Mouse (Mus musculus) stomach, embryonic 14.5 days (tissue): ENCODE results near the gene Acss1. TPM values are rescaled to one million over a fixed set of nuclear protein-coding genes. Genes with fewer than 3 reads are reported as not detected.

ENCODE experiments used
- ATAC-seq: fragments of 200-750 bp; cut with Nextera tagmentation; 2 replicates; pipeline ENCODE4 v1.8.0; 2017; ENCODE audit warnings: low read depth, moderate TSS enrichment; ENCODE audit not compliant: insufficient number of reproducible peaks, insufficient read depth, low FRiP score
- H3K27ac ChIP-seq: fragments of 300-500 bp; sonication (generic); 2 replicates; pipeline ENCODE4 v1.5.1; 2014; ENCODE audit warnings: mild to moderate bottlenecking, low read length, moderate library complexity, mixed read lengths
- H3K27me3 ChIP-seq: fragments of 300-500 bp; sonication (generic); 2 replicates; pipeline ENCODE4 v1.6.1; 2014; ENCODE audit warnings: low read length, control low read depth, mixed read lengths; ENCODE audit not compliant: control insufficient read depth, insufficient read depth
- H3K36me3 ChIP-seq: fragments of 300-500 bp; sonication (generic); 2 replicates; pipeline ENCODE4 v1.6.1; 2014; ENCODE audit warnings: mild to moderate bottlenecking, control low read depth, low read length, moderate library complexity, mixed read lengths; ENCODE audit not compliant: control insufficient read depth, insufficient read depth
- H3K4me1 ChIP-seq: fragments of 300-500 bp; sonication (generic); 2 replicates; pipeline ENCODE4 v1.6.1; 2014; ENCODE audit warnings: low read length, control low read depth, mixed read lengths; ENCODE audit not compliant: control insufficient read depth, insufficient read depth
- H3K4me2 ChIP-seq: fragments of 300-500 bp; sonication (generic); replicated peaks from 2 replicates; pipeline ENCODE4 v1.6.1; 2014; ENCODE audit warnings: low read depth, low read length, control low read depth
- H3K4me3 ChIP-seq: fragments of 300-500 bp; sonication (generic); 2 replicates; pipeline ENCODE4 v1.5.1; 2014; ENCODE audit warnings: low read depth, low read length, control low read depth
- H3K9ac ChIP-seq: fragments of 300-500 bp; sonication (generic); replicated peaks from 2 replicates; pipeline ENCODE4 v1.6.1; 2014; ENCODE audit warnings: low read depth, mild to moderate bottlenecking, control low read depth, low read length, moderate library complexity, mixed read lengths
- H3K9me3 ChIP-seq: fragments of 300-500 bp; sonication (generic); 2 replicates; pipeline ENCODE4 v1.6.1; 2016; ENCODE audit warnings: low read depth, low read length, control low read depth; ENCODE audit not compliant: control insufficient read depth
- WGBS: fragments of 180-500 bp; shearing (Covaris S2); extraction: QIAGEN DNeasy Blood & Tissue Kit; methylation state at CpG from one replicate; pipeline ENCODE4 v1.1.7; 2014; 5-methylcytosine and 5-hydroxymethylcytosine counted together
- polyA plus RNA-seq: library from polyadenylated mRNA; unstranded; fragments of >200 nt; fragmentation: Nextera tagmentation; extraction: Ambion mirVana; gene quantifications from 2 replicates; pipeline ENCODE4 v1.2.1, GENCODE M21; 2014

The Acss1 gene
- polyA plus RNA-seq, 1 experiment from 2014 or later, result 28.7 TPM

DNA sequence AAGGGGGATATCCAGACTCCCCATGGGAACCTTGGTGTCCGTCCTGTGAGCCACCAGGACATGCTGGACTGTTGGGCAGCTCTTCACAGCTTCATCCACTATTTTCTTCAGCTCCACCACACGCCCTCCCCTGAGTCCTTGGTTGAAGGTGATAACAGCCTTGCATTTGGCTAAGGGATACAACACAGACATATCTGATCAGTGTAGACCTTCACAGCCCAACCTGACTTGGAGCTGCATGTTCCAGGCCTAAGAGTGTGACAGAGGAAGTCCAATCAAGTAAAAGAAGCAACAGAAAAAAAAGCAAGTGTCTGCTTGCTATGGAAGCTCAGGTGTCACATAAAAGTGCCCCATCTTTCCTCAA is 29.9 kb downstream of the Acss1 start:
- Histone ChIP-seq H3K4me3 (no peak overlapping the region), H3K27me3 (no peaks in the 10 kb centered on the region), H3K36me3 (no peaks in the 10 kb centered on the region), H3K9me3 (no peaks in the 10 kb centered on the region), H3K9ac (no peak overlapping the region), H3K4me1 (no peaks in the 10 kb centered on the region), H3K27ac (no peak overlapping the region), H3K4me2 (no peak overlapping the region)
- WGBS, result 66% methylated on average over 2 of the region's 2 CpGs
- ATAC-seq, result no peak

- ATAC-seq, result no peak
- H3K36me3 ChIP-seq, result no peaks in the 10 kb centered on the region
- no peaks in the 10 kb centered on the region for H3K9me3 ChIP-seq
- H3K27me3 ChIP-seq, result no peaks in the 10 kb centered on the region
- no peak overlapping the region for H3K27ac ChIP-seq
- no peak overlapping the region for H3K4me2 ChIP-seq
- H3K9ac ChIP-seq, result no peak overlapping the region
- no peaks in the 10 kb centered on the region for H3K4me1 ChIP-seq
- 64% methylated on average over 6 of the region's 6 CpGs for WGBS
- no peak overlapping the region for H3K4me3 ChIP-seq
These were observed 30.5 kb downstream of the Acss1 start for GRCm38 (mm10) chr2:150637702-150638369.

DNA sequence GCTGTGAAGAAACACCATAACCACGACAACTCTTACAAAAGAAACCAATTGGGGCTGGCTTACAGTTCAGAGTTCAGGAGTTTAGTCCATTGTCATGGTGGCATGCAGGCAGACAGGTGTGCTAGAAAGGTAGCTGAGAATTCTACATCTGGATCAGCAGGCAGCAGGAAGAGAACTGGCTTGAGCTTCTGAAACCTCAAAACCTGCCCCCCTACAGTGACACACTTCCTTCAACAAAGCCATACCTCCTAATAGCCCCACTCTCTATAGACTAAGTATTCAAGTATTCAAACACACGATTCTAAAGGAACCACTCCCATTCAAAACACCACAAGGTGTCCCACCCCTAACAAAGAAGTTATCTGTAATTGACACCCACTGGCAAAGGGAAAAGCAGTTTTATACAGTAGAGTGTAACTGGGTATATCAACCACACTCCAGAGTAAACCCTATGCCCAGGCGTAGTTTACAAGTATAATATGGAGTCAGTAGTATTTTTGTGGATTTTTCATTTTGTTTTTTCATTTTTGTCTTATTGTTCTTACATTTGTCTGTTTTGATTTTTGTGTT is 32.3 kb downstream of the Acss1 start:
- H3K27me3 ChIP-seq, result no peaks in the 10 kb centered on the region
- H3K9ac ChIP-seq, result no peak overlapping the region
- H3K9me3 ChIP-seq, result no peaks in the 10 kb centered on the region
- no peaks in the 10 kb centered on the region for H3K36me3 ChIP-seq
- H3K4me1 ChIP-seq, result no peaks in the 10 kb centered on the region
- WGBS, result 71% methylated on average over 3 of the region's 3 CpGs
- no peak for ATAC-seq
- H3K4me3 ChIP-seq, result no peak overlapping the region
- H3K27ac ChIP-seq, result no peak overlapping the region
- no peak overlapping the region for H3K4me2 ChIP-seq

- Histone ChIP-seq H3K9me3 (no peaks in the 10 kb centered on the region), H3K4me3 (no peak overlapping the region), H3K9ac (no peak overlapping the region), H3K4me2 (no peak overlapping the region), H3K27ac (no peak overlapping the region), H3K36me3 (no peaks in the 10 kb centered on the region), H3K27me3 (no peaks in the 10 kb centered on the region), H3K4me1 (no peaks in the 10 kb centered on the region)
- no peak for ATAC-seq
- 81% methylated on average over 4 of the region's 4 CpGs for WGBS
These were observed 39.0 kb downstream of the Acss1 start for GRCm38 (mm10) chr2:150629255-150629654.

GRCm38 (mm10) chr2:150627140-150627539 is 41.2 kb downstream of the Acss1 start:
- H3K36me3 ChIP-seq, result no peaks in the 10 kb centered on the region
- WGBS, result 70% methylated on average over 6 of the region's 6 CpGs
- ATAC-seq, result no peak
- H3K9ac ChIP-seq, result no peak overlapping the region
- no peak overlapping the region for H3K27ac ChIP-seq
- no peaks in the 10 kb centered on the region for H3K4me1 ChIP-seq
- H3K4me2 ChIP-seq, result no peak overlapping the region
- no peaks in the 10 kb centered on the region for H3K27me3 ChIP-seq
- no peaks in the 10 kb centered on the region for H3K9me3 ChIP-seq
- H3K4me3 ChIP-seq, result no peak overlapping the region

- H3K4me1 ChIP-seq, result no peaks in the 10 kb centered on the region
- H3K9ac ChIP-seq, result no peak overlapping the region
- no peak overlapping the region for H3K4me3 ChIP-seq
- H3K27ac ChIP-seq, result no peak overlapping the region
- no peaks in the 10 kb centered on the region; the same call in 1 of the 2 replicates for H3K36me3 ChIP-seq
- no peak for ATAC-seq
- H3K27me3 ChIP-seq, result no peaks in the 10 kb centered on the region
- WGBS, result 87% methylated on average over 8 of the region's 8 CpGs
- no peak overlapping the region for H3K4me2 ChIP-seq
- no peaks in the 10 kb centered on the region for H3K9me3 ChIP-seq
These were observed 43.4 kb downstream of the Acss1 start for GRCm38 (mm10) chr2:150624926-150625325.

DNA sequence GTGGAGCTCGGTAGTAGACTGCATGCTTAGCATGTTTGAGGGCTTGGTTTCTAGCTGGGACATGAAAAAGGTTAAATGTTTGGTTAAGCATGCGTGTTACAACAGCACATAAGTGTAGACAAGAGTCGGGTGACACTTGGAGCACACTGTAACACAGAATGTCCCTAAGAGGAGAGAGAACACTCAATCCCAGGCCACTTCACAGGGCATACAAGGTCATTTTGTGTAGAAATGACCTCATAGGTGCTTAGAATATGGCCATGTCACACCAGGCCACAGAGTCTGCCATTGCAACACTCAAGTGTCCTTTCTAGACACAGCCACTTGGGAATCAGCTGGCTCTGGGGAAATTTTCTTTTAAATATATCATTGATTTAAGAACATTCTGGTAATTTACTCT is 44.3 kb downstream of the Acss1 start:
- Histone ChIP-seq H3K9me3 (no peaks in the 10 kb centered on the region), H3K4me3 (no peak overlapping the region), H3K27ac (no peak overlapping the region), H3K27me3 (no peaks in the 10 kb centered on the region), H3K36me3 (no peaks in the 10 kb centered on the region; the same call in 1 of the 2 replicates), H3K4me2 (no peak overlapping the region), H3K4me1 (no peaks in the 10 kb centered on the region), H3K9ac (no peak overlapping the region)
- 80% methylated on average over 3 of the region's 3 CpGs for WGBS
- no peak for ATAC-seq

DNA sequence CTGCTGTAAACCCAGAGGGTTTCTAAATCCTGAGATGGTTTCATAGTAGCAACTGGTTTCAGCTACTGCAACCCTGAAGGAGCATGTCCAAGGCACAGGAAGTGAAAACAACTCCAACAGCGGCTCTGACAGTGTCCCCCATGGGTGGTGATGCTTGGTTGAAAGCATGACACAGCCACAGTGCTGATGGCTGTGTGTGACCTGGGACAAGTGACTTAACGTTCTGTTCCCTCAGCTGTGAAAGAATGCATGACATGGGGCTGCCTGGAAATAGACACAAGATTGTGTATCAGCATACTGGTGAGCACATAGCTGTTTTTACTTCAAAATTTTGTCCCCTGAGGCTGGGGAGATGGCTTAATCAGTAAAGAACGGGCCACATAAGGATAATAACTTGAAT is 46.6 kb downstream of the Acss1 start:
- Histone ChIP-seq H3K4me3 (no peak overlapping the region), H3K4me2 (no peak overlapping the region), H3K9me3 (no peaks in the 10 kb centered on the region), H3K36me3 (no peaks in the 10 kb centered on the region; the same call in 1 of the 2 replicates), H3K4me1 (no peaks in the 10 kb centered on the region), H3K27ac (no peak overlapping the region), H3K27me3 (no peaks in the 10 kb centered on the region), H3K9ac (no peak overlapping the region)
- WGBS, result 72% methylated on average over 3 of the region's 3 CpGs
- ATAC-seq, result no peak

DNA sequence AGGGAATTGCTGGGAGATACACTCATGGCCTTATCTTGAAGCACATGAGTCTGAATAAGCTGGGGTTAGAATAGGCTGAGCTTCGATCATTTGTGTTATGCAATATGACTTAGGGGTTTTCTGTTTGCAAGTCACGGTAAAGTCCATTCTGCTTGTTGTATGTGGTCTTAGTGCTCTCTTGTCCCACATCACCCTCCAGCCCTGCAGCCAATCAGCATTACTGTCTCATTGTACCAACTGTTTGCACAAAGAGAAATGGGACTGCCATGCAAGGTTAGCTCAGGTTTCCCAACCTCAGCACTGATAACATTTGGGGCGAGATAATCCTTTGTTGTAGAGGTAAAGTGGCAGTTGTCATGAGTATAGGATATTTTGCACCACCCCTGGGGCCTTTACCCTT is 58.2 kb downstream of the Acss1 start:
- H3K27me3 ChIP-seq, result no peaks in the 10 kb centered on the region
- H3K4me2 ChIP-seq, result no peak overlapping the region
- 70% methylated on average over 3 of the region's 3 CpGs for WGBS
- H3K4me1 ChIP-seq, result peaks cover 5% of the 10 kb centered on the region; the same call in 1 of the 2 replicates
- H3K9me3 ChIP-seq, result no peaks in the 10 kb centered on the region
- no peak overlapping the region for H3K9ac ChIP-seq
- no peak for ATAC-seq
- no peak overlapping the region for H3K27ac ChIP-seq
- H3K4me3 ChIP-seq, result no peak overlapping the region
- no peaks in the 10 kb centered on the region for H3K36me3 ChIP-seq
